Mouse (Mus musculus): ENCODE measurements around the gene Creld2. TPM values are rescaled to one million over a fixed set of nuclear protein-coding genes. Genes with fewer than 3 reads are reported as not detected.

Gene Creld2
- total RNA-seq, 2 experiments from 2014 or later, result 45.3 to 51.7 TPM

- peak in 1 of 2 experiments; percentile 37 for DNase-seq (ENCODE audit: low spot score in 2 of 2)
Observed at GRCm38 (mm10) chr15:88866934-88867356, 47.5 kb downstream of the Creld2 start.

DNA sequence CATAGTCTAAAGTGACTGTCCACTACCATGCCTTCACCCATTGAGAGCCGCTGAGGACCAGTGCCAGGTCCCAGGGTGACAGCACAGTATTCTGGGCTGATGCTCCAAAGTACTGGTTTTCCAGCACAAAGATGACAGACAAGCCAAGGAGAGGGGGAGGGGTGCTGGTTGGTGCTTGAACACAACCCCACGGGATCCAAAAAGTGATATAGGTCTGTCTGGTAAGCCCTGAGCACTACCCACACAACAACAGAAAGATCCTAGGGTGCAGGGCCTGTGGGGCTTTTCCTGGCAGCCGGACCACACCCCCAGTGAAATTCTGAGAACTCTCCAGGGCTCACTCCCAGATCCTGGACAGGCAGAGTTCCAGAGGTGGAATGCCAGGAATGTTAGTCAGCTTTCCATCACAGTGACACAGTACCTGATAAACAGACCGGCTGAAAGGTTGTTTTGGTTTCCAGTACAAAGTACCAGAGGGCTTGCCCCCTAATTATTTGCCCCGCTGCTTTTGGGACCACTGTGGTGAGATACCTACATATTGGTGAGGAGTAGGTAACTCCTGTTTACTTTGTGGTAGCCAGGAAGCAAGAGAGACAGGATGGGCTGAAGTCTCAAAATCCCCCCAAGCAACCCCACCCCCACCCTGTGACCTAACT lies 48.0 kb downstream of the Creld2 start:
- DNase-seq (ENCODE audit: low spot score in 2 of 2), result peak in 1 of 2 experiments; percentile 51

GRCm38 (mm10) chr15:88868024-88868742 lies 48.7 kb downstream of the Creld2 start:
- no peak for DNase-seq (ENCODE audit: low spot score in 2 of 2)

GRCm38 (mm10) chr15:88870418-88871185 lies 51.2 kb downstream of the Creld2 start:
- DNase-seq (ENCODE audit: low spot score in 2 of 2), result peak in 1 of 2 experiments; percentile 50

- no peak for DNase-seq (ENCODE audit: low spot score in 2 of 2)
Observed at GRCm38 (mm10) chr15:88874061-88874460, 54.6 kb downstream of the Creld2 start.

GRCm38 (mm10) chr15:88874477-88874876 lies 55.0 kb downstream of the Creld2 start:
- no peak for DNase-seq (ENCODE audit: low spot score in 2 of 2)

- DNase-seq (ENCODE audit: low spot score in 2 of 2), result no peak
Observed at GRCm38 (mm10) chr15:88875625-88876081, 56.2 kb downstream of the Creld2 start.

Other genes with a start within 250 kb of the Creld2 start
- gene Zdhhc25, start 219.3 kb upstream of the Creld2 start, total RNA-seq (2021), result not detected
- 10 to 100 TPM; 48.0 to 52.7 TPM for gene Brd1, start 85.4 kb upstream of the Creld2 start, total RNA-seq (2021)
- 10 to 100 TPM; 10.9 to 11.1 TPM for gene Zbed4, start 68.0 kb upstream of the Creld2 start, total RNA-seq (2021)
- 10 to 100 TPM; 14.4 to 15.2 TPM for gene Alg12, start 328 bp upstream of the Creld2 start, total RNA-seq (2021)
- 10 to 100 TPM; 74.3 to 84.7 TPM for gene Pim3, start 42.5 kb downstream of the Creld2 start, total RNA-seq (2021)
- under 1 TPM in 1 of 2 experiments, not detected in 1; 0.10 TPM for gene Ttll8, start 134.8 kb downstream of the Creld2 start, total RNA-seq (2021)
- gene Mlc1, start 159.4 kb downstream of the Creld2 start, total RNA-seq (2021), result not detected
- not detected for gene Mov10l1, start 163.3 kb downstream of the Creld2 start, total RNA-seq (2021)
- gene Panx2, start 240.1 kb downstream of the Creld2 start, total RNA-seq (2021), result 1 to 10 TPM in 1 of 2 experiments, under 1 TPM in 1; 0.96 to 1.2 TPM